Mouse (Mus musculus) stomach, postnatal 0 days (tissue): ENCODE measurements around the gene Rpl28. TPM values are rescaled to one million over a fixed set of nuclear protein-coding genes. Genes with fewer than 3 reads are reported as not detected.
"Not testable (repeated sequence)": the region's sequence is repeated elsewhere in the genome, so short reads cannot be mapped to it uniquely, and the experiment has no call there.

Source experiments
- ATAC-seq: fragments of 200-750 bp; cut with Nextera tagmentation; 2 replicates; pipeline ENCODE4 v1.8.0; 2017; ENCODE audit not compliant: low FRiP score, low TSS enrichment
- DNase-seq: peaks from one replicate; pipeline ENCODE4 v3.0.0-alpha.2; 2016; ENCODE audit warnings: low spot score
- H3K27ac ChIP-seq: fragments of 300-500 bp; sonication (generic); replicated peaks from 2 replicates; pipeline ENCODE4 v1.5.1; 2014; ENCODE audit warnings: mild to moderate bottlenecking, control low read depth
- H3K27me3 ChIP-seq: fragments of 300-500 bp; sonication (generic); 2 replicates; pipeline ENCODE4 v1.6.1; 2014; ENCODE audit warnings: low read length; ENCODE audit not compliant: control insufficient read depth, insufficient read depth
- H3K36me3 ChIP-seq: fragments of 300-500 bp; sonication (generic); 2 replicates; pipeline ENCODE4 v1.6.1; 2014; ENCODE audit warnings: low read length, mixed read lengths; ENCODE audit not compliant: control insufficient read depth, insufficient read depth
- H3K4me1 ChIP-seq: fragments of 300-500 bp; sonication (generic); replicated peaks from 2 replicates; pipeline ENCODE4 v1.6.1; 2014; ENCODE audit warnings: antibody characterized with exemption; ENCODE audit not compliant: control insufficient read depth, insufficient read depth
- H3K4me2 ChIP-seq: fragments of 300-500 bp; sonication (generic); replicated peaks from 2 replicates; pipeline ENCODE4 v1.6.1; 2014; ENCODE audit warnings: low read depth, mild to moderate bottlenecking, control low read depth, moderate library complexity
- H3K4me3 ChIP-seq: fragments of 300-500 bp; sonication (generic); 2 replicates; pipeline ENCODE4 v1.5.1; 2014; ENCODE audit warnings: low read depth, low read length, control low read depth
- H3K9ac ChIP-seq: fragments of 300-500 bp; sonication (generic); 2 replicates; pipeline ENCODE4 v1.6.1; 2014; ENCODE audit warnings: mild to moderate bottlenecking, low read length, control low read depth, mixed read lengths
- H3K9me3 ChIP-seq: fragments of 300-500 bp; sonication (generic); 2 replicates; pipeline ENCODE4 v1.6.1; 2016; ENCODE audit warnings: low read length; ENCODE audit not compliant: control insufficient read depth
- CTCF ChIP-seq: IDR thresholded peaks from 2 replicates; pipeline ENCODE4 v1.5.1; 2016; ENCODE audit warnings: antibody characterized with exemption, low read depth, mild to moderate bottlenecking, moderate library complexity
- EP300 ChIP-seq: optimal IDR thresholded peaks from 2 replicates; pipeline ENCODE3; 2016; ENCODE audit warnings: antibody characterized with exemption
- WGBS: fragments of 180-500 bp; shearing (Covaris S2); extraction: QIAGEN DNeasy Blood & Tissue Kit; methylation state at CpG from one replicate; pipeline ENCODE4 v1.1.7; 2014; 5-methylcytosine and 5-hydroxymethylcytosine counted together
- polyA plus RNA-seq: library from polyadenylated mRNA; unstranded; fragments of >200 nt; fragmentation: Nextera tagmentation; extraction: Ambion mirVana; gene quantifications from 2 replicates; pipeline ENCODE4 v1.2.1, GENCODE M21; 2015

Rpl28 gene
- polyA plus RNA-seq, 1 experiment from 2014 or later: 359 TPM

DNA sequence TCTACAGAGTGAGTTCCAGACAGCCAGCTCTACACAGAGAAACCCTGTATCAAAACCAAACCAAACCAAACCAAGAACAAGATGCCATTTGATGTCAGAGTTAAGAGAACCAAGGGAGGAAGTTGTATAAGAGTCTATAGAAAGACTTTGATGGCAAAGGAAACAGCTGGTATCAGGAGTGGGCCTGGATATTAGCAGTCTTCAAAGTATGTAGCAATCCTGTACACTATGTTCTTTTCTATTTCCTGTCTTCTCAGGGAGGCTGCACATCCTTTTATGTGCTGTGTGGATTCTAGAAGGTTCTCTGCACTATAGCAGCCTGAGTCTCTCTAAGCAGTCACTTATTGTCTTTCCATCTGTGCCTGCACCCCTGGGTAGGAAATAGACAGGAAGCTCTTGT, 23.9 kb downstream of the Rpl28 start:
- Histone ChIP-seq H3K4me3 (no peak overlapping the region), H3K36me3 (no peaks in the 10 kb centered on the region)

DNA sequence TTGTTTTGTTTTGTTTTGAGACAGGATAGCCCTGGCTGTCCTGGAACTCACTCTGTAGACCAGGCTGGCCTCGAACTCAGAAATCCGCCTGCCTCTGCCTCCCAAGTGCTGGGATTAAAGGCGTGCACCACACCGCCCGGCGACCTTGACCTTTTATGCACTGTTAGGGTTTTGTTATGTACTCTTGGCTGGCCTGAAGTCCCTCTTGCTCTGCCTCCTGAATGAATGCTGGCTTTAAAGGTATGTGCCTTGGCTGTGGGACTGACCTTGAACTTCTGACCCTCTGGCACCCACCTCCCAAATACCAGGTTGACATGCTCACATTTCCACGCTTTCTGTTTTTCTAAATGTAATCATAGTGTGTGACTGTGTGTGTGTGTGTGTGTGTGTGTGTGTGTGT, 28.3 kb downstream of the Rpl28 start:
- H3K9me3 ChIP-seq, H3K9ac ChIP-seq, ATAC-seq, H3K27me3 ChIP-seq, H3K27ac ChIP-seq, H3K36me3 ChIP-seq, H3K4me1 ChIP-seq, H3K4me2 ChIP-seq, DNase-seq, H3K4me3 ChIP-seq: not testable (repeated sequence)
- 84% methylated on average over 7 of the region's 7 CpGs for WGBS

More for the DNA sequence above, 23.9 kb downstream of the Rpl28 start:
- Histone ChIP-seq H3K9ac (no peak overlapping the region), H3K4me1 (no peaks in the 10 kb centered on the region), H3K4me2 (no peak overlapping the region), H3K9me3 (no peaks in the 10 kb centered on the region), H3K27me3 (no peaks in the 10 kb centered on the region), H3K27ac (no peak overlapping the region)
- ATAC-seq: no peak
- DNase-seq: no peak
- TF ChIP-seq EP300 (no peak), CTCF (no peak)

DNA sequence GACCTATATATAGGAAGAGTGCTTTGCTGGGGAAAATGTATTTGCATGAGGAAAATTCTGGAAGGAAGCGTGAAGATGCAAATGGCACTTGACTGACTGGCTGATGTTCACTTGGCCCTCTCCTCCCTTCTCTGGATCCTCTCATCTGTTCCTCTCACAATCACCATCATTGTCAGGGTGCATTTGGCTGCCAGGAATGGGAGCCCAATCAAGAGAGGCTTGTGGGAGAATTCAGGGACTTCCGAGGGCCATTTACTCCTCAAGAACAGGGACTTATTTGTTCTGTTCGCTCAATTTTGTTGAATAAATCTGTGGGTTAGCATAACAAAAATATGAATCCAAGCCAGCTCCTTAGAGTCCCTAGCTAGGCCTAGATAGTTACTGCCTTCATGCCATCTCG, 29.0 kb downstream of the Rpl28 start:
- TF ChIP-seq EP300: no peak
- no peak for TF ChIP-seq CTCF
- Histone ChIP-seq H3K27ac (no peak overlapping the region), H3K27me3 (no peaks in the 10 kb centered on the region), H3K4me3 (no peak overlapping the region), H3K9ac (no peak overlapping the region), H3K4me2 (no peak overlapping the region), H3K4me1 (no peaks in the 10 kb centered on the region), H3K9me3 (no peaks in the 10 kb centered on the region), H3K36me3 (no peaks in the 10 kb centered on the region)
- DNase-seq (no peak), ATAC-seq (no peak)
- WGBS: 78% methylated on average over 4 of the region's 4 CpGs

DNA sequence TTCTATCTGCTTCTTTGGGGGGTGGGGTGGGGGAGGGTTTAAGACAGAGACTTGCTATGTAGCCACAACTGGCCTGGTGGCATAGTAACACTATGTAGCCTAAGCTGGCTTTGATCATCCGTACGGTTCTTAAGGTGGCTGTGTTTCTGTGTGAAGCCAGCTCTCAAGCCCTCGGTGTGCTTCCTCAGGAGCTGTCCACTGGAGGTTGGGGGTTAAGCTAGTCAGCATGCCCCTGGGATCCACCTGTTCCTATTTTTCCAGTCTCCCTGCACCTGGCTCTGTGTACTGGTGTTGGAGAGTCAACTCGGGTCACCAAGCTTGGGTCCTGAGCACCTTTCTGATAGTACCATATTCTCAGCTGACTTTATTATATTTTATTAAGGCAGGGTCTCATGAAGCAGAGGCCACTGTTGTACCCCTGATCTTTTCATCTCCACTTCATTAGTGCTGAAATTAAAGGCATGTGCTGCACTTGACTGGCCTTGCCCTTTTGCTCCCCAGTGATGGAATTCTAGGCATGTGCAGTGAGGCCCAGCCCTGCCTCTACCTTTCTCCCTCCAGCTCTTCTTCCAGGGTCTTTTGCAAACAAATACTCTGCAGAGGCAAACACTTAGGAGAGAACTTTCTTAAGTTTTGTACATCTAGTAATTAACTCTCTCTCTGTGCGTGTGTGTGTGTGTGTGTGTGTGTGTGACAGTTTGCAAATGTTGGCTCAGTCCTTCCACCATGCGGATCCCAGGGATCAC, 29.7 kb downstream of the Rpl28 start:
- DNase-seq (no peak), ATAC-seq (no peak)
- Histone ChIP-seq H3K4me2 (no peak overlapping the region), H3K9me3 (no peaks in the 10 kb centered on the region), H3K27ac (no peak overlapping the region), H3K4me1 (no peaks in the 10 kb centered on the region), H3K36me3 (no peaks in the 10 kb centered on the region), H3K9ac (no peak overlapping the region), H3K27me3 (no peaks in the 10 kb centered on the region), H3K4me3 (no peak overlapping the region)
- 53% methylated on average over 6 of the region's 6 CpGs for WGBS
- TF ChIP-seq CTCF (no peak), EP300 (no peak)

DNA sequence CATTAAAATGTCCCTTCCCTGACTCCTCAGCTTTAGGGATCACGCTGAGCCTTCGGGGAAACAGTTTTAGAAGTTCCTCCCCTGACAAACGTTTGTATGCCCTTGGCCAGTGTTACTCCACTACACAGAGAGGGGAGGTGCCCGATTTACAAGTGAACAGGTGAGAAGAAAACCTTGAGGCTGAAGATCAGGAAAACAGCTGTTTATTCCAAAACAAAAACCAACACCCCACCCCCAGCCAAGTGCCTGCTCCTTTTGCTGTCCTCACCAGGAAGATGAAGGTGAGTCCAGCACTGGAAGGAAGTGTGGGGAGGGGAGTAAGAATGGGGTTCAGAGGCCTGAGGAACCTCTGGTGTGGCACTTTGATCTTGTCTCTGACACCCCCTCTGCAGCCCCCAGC, 32.7 kb downstream of the Rpl28 start:
- no peak overlapping the region for H3K4me3 ChIP-seq
- TF ChIP-seq CTCF (no peak), EP300 (no peak)
- H3K4me2 ChIP-seq: no peak overlapping the region
- WGBS: 44% methylated on average over 4 of the region's 4 CpGs
- H3K27ac ChIP-seq: no peak overlapping the region
- ATAC-seq: no peak
- no peaks in the 10 kb centered on the region for H3K4me1 ChIP-seq
- no peak for DNase-seq
- H3K9me3 ChIP-seq: no peaks in the 10 kb centered on the region
- H3K36me3 ChIP-seq: no peaks in the 10 kb centered on the region
- H3K27me3 ChIP-seq: no peaks in the 10 kb centered on the region
- no peak overlapping the region for H3K9ac ChIP-seq

DNA sequence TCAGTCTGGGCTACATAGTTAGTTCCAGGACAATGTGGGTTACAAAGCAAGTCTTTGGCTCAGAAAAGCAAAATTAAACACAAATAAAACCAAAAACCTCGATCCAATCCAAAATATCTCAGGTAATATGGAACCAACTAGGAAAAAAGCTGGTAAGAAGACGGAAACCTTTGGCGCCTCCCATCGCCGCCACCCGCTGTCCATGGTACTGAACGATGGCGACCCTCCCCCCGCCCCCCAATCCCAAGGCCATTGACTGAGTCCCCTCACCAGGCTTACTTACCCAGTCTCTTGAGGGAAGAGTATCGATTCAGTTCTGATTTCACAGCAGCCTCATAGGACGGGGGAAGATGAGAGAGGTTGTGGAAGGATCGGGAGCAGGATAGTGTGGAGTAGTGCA, 37.8 kb downstream of the Rpl28 start:
- TF ChIP-seq EP300 (no peak), CTCF (no peak)
- H3K4me1 ChIP-seq: no peaks in the 10 kb centered on the region
- H3K27ac ChIP-seq: no peak overlapping the region
- no peak overlapping the region for H3K4me2 ChIP-seq
- H3K4me3 ChIP-seq: no peak overlapping the region
- 8% methylated on average over 12 of the region's 12 CpGs for WGBS
- DNase-seq (no peak), ATAC-seq (no peak)
- H3K27me3 ChIP-seq: no peaks in the 10 kb centered on the region
- no peaks in the 10 kb centered on the region for H3K36me3 ChIP-seq
- H3K9ac ChIP-seq: no peak overlapping the region
- H3K9me3 ChIP-seq: no peaks in the 10 kb centered on the region
